Mouse (Mus musculus): Measurements from ENCODE around the gene Nrn1l. TPM values are rescaled to one million over a fixed set of nuclear protein-coding genes. Genes with fewer than 3 reads are reported as not detected.
A peak's percentile ranks its signal among the peaks of the same experiment; 100 is the strongest.

Gene Nrn1l
- polyA plus RNA-seq, 1 experiment from 2014 or later, result 0.71 TPM

DNA sequence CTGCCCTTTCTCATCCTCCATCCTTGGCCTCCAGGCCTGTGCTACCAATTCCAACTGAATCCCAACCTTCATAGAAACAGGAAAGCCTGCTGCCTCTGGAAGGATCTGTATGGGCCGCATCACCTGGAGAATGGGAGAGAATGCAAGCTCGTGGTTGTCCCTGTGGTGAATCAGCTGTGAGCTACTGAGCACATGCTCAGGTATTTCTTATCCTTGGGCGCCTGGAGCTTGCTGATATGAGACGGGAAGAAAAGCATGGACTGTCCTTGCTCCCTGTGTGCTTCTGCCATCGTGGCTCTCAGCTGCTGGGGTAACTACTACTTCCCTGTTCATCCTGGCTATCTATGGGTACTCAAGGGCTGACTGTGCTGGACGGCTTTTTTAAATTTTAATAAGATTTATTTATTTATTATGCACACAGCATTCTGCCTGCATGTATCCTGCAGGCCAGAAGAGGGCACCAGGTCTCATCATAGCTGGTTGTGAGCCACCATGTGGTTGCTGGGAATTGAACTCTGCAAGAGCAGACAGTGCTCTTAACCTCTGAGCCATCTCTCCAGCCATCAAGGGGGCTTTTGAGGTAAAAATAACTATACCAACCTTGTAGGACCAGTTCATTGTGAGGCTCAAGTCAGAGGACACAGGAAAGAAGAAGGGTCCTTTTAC lies 26.9 kb upstream of the Nrn1l start:
- DNase-seq (ENCODE audit: low spot score) (no peak), ATAC-seq (ENCODE audit: low read depth) (no peak)
- peaks cover 64% of the 10 kb centered on the region for H3K36me3 ChIP-seq (ENCODE audit: control insufficient read depth, insufficient read depth, low read length)

DNA sequence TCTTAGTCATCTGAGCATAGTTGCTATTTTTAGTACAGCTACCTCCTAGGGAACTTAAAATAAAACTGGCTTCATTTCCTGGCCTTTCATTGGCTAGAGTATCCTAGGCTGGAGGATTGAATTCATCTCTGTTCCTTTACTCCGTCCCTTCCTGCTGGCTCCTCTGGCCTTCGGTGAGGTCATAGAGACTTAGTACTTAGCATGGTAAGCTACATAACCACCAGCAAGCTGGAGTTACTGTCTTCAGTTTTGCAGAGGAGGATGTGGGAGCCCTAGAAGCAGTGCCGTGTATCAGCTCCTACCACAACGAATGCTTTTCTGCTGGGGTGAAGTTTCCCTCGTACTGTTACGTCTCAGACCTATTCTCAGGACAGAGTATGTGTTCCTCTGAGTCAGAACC lies 19.1 kb upstream of the Nrn1l start:
- Histone ChIP-seq H3K4me2 (ENCODE audit: low read depth, low read length) (no peak overlapping the region), H3K36me3 (ENCODE audit: control insufficient read depth, insufficient read depth, low read length) (peaks cover 78% of the 10 kb centered on the region), H3K9ac (ENCODE audit: low read depth, low read length) (no peak overlapping the region), H3K9me3 (ENCODE audit: control insufficient read depth, low read length) (no peaks in the 10 kb centered on the region), H3K4me3 (ENCODE audit: low read depth, low read length) (no peak overlapping the region), H3K27ac (replicated peaks; ENCODE audit: low read depth, low read length) (no peak overlapping the region), H3K27me3 (replicated peaks; ENCODE audit: control insufficient read depth, insufficient read depth, low read length) (no peaks in the 10 kb centered on the region), H3K4me1 (ENCODE audit: control insufficient read depth, insufficient read depth, low read length) (no peaks in the 10 kb centered on the region)
- no peak for DNase-seq (ENCODE audit: low spot score)
- 77% methylated on average over 6 of the region's 6 CpGs for WGBS
- no peak for ATAC-seq (ENCODE audit: low read depth)

More for the DNA sequence above, 26.9 kb upstream of the Nrn1l start:
- no peak overlapping the region for H3K4me3 ChIP-seq (ENCODE audit: low read depth, low read length)
- no peaks in the 10 kb centered on the region for H3K27me3 ChIP-seq (replicated peaks; ENCODE audit: control insufficient read depth, insufficient read depth, low read length)
- no peak overlapping the region for H3K9ac ChIP-seq (ENCODE audit: low read depth, low read length)
- no peaks in the 10 kb centered on the region for H3K9me3 ChIP-seq (ENCODE audit: control insufficient read depth, low read length)
- H3K4me1 ChIP-seq (ENCODE audit: control insufficient read depth, insufficient read depth, low read length), result peaks cover 7% of the 10 kb centered on the region
- H3K27ac ChIP-seq (replicated peaks; ENCODE audit: low read depth, low read length), result no peak overlapping the region
- 84% methylated on average over 6 of the region's 6 CpGs for WGBS
- H3K4me2 ChIP-seq (ENCODE audit: low read depth, low read length), result no peak overlapping the region

DNA sequence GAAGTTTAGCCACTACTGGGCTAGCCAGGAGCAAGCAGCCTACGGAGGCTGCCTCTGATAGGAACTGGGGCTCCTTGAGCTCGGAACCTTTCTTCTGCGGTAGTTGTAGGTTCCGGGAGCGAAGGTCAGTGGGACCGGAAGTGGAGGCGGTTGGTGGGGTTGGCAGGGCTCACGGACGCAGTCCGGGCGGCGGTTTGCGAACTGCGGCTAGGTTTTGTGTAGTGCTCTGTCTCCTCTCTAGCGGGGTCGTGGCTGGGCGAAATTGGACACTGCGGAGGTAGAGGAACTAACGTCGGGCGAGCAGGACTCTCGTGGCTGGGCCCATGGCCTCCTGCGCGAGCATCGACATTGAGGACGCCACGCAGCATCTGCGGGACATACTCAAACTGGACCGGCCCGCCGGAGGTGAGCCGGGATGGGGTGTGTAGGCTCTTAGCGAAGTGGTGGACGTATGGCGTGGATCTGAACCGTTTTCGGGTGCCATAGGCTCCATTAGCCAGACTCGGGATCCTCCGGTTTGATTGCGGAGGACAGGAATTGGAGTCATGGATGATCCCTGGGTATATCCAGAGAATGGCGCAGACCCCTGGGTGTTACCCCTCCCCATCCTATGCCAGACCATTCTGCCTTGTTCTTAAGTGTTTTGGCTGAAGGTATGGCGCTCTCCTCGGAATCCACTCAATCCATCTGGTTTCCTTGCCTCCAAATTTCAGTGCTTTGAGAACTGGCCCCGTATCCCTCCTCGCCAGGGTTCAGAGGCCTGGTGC lies 12.4 kb upstream of the Nrn1l start, which contains the start of gene Edc4:
TSS of gene Edc4 (plus strand) at position 128 of the 767 bp plus-strand sequence.
- Histone ChIP-seq H3K4me3 (ENCODE audit: low read depth, low read length) (peak within 1 kb of the TSS; percentile 85), H3K9ac (ENCODE audit: low read depth, low read length) (peak within 1 kb of the TSS; percentile 90), H3K9me3 (ENCODE audit: control insufficient read depth, low read length) (no peaks in the 10 kb centered on the region), H3K36me3 (ENCODE audit: control insufficient read depth, insufficient read depth, low read length) (peaks cover 64% of the 10 kb centered on the region), H3K27me3 (replicated peaks; ENCODE audit: control insufficient read depth, insufficient read depth, low read length) (no peaks in the 10 kb centered on the region), H3K4me1 (ENCODE audit: control insufficient read depth, insufficient read depth, low read length) (peaks cover 8% of the 10 kb centered on the region; the same call in 1 of the 2 replicates), H3K4me2 (ENCODE audit: low read depth, low read length) (peak within 1 kb of the TSS; percentile 89), H3K27ac (replicated peaks; ENCODE audit: low read depth, low read length) (peak within 1 kb of the TSS; percentile 67)
- ATAC-seq (ENCODE audit: low read depth) (peak; percentile 83), DNase-seq (ENCODE audit: low spot score) (peak; percentile 82)
- under 1% methylated on average over 39 of the region's 45 CpGs for WGBS

DNA sequence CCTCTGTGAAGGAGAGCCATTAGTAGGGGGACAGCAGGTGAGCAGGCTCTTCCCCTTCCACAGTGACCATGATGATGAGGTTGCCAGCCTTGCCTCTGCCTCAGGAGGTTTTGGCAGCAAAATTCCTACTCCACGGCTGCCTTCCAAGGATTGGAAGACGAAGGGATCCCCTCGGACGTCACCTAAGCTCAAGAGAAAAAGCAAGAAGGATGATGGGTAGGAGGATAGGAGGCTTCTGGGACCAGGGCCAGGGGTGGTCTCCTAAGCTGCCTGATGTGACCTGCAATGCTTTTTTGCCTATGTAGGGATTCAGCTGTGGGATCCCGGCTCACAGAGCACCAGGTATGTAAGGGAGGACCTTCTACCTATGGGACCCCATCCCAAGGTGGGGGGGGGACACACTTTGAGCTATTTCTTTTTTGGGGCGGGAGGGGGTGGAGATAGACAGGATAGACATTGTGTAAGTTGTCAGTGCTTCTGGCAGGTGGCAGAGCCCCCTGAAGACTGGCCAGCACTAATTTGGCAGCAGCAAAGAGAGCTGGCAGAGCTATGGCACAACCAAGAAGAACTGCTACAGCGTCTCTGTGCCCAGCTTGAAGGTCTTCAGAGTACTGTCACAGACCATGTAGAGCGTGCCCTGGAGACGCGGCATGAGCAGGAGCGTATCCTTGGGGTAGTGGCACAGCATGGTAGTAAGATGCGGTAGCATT lies 3.5 kb upstream of the Nrn1l start:
- H3K36me3 ChIP-seq (ENCODE audit: control insufficient read depth, insufficient read depth, low read length), result peaks cover 88% of the 10 kb centered on the region
- H3K4me3 ChIP-seq (ENCODE audit: low read depth, low read length), result no peak overlapping the region
- no peak for DNase-seq (ENCODE audit: low spot score)

DNA sequence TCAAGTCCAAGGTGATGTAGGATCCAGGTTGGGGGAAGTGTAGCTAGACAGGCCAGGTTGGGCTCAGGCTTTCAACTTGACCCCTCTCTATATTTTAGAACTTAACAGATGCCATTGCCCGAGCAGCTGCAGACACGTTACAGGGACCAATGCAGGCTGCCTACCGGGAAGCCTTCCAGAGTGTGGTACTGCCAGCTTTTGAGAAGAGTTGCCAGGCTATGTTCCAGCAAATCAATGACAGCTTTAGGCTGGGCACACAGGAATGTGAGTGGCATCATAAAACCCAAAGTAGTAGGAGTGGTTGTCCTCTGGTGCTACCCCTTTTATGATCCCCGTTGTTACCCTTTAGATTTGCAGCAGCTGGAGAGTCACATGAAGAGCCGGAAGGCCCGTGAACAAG lies 2.5 kb upstream of the Nrn1l start:
- H3K9ac ChIP-seq (ENCODE audit: low read depth, low read length), result no peak overlapping the region
- ATAC-seq (ENCODE audit: low read depth) (no peak), DNase-seq (ENCODE audit: low spot score) (no peak)
- no peaks in the 10 kb centered on the region for H3K27me3 ChIP-seq (replicated peaks; ENCODE audit: control insufficient read depth, insufficient read depth, low read length)
- WGBS, result 92% methylated on average over 6 of the region's 6 CpGs
- no peak overlapping the region for H3K27ac ChIP-seq (replicated peaks; ENCODE audit: low read depth, low read length)
- no peaks in the 10 kb centered on the region for H3K4me1 ChIP-seq (ENCODE audit: control insufficient read depth, insufficient read depth, low read length)
- H3K4me2 ChIP-seq (ENCODE audit: low read depth, low read length), result no peak overlapping the region
- H3K4me3 ChIP-seq (ENCODE audit: low read depth, low read length), result no peak overlapping the region
- H3K36me3 ChIP-seq (ENCODE audit: control insufficient read depth, insufficient read depth, low read length), result peaks cover 81% of the 10 kb centered on the region
- H3K9me3 ChIP-seq (ENCODE audit: control insufficient read depth, low read length), result no peaks in the 10 kb centered on the region

More for the DNA sequence above, 3.5 kb upstream of the Nrn1l start:
- no peak for ATAC-seq (ENCODE audit: low read depth)
- Histone ChIP-seq H3K9me3 (ENCODE audit: control insufficient read depth, low read length) (no peaks in the 10 kb centered on the region), H3K27me3 (replicated peaks; ENCODE audit: control insufficient read depth, insufficient read depth, low read length) (no peaks in the 10 kb centered on the region), H3K4me1 (ENCODE audit: control insufficient read depth, insufficient read depth, low read length) (no peaks in the 10 kb centered on the region), H3K27ac (replicated peaks; ENCODE audit: low read depth, low read length) (no peak overlapping the region), H3K9ac (ENCODE audit: low read depth, low read length) (no peak overlapping the region), H3K4me2 (ENCODE audit: low read depth, low read length) (no peak overlapping the region)
- 95% methylated on average over 12 of the region's 12 CpGs for WGBS

DNA sequence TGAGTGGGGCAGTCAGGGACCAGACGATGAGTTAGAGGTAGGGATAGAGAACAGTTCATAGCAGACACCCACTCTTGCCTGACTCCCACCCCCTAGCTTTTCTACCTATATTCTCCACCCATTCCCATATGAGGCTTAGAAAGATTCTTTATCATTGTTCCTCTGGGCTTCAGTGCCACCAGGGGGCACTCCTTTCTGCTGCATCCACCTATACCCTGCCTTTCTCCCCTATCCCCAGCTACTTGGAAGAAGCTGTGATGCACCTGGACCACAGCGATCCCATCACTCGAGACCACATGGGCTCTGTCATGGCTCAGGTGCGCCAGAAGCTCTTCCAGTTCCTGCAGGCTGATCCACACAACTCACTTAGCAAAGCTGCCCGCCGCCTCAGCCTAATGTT lies 935 bp upstream of the Nrn1l start:
- ATAC-seq (ENCODE audit: low read depth) (no peak), DNase-seq (ENCODE audit: low spot score) (no peak)
- H3K4me3 ChIP-seq (ENCODE audit: low read depth, low read length), result no peak overlapping the region
- no peaks in the 10 kb centered on the region for H3K9me3 ChIP-seq (ENCODE audit: control insufficient read depth, low read length)
- H3K27me3 ChIP-seq (replicated peaks; ENCODE audit: control insufficient read depth, insufficient read depth, low read length), result no peaks in the 10 kb centered on the region
- no peak overlapping the region for H3K4me2 ChIP-seq (ENCODE audit: low read depth, low read length)
- no peak overlapping the region for H3K27ac ChIP-seq (replicated peaks; ENCODE audit: low read depth, low read length)
- no peaks in the 10 kb centered on the region for H3K4me1 ChIP-seq (ENCODE audit: control insufficient read depth, insufficient read depth, low read length)
- no peak overlapping the region for H3K9ac ChIP-seq (ENCODE audit: low read depth, low read length)
- H3K36me3 ChIP-seq (ENCODE audit: control insufficient read depth, insufficient read depth, low read length), result peaks cover 65% of the 10 kb centered on the region
- WGBS, result 92% methylated on average over 6 of the region's 6 CpGs

DNA sequence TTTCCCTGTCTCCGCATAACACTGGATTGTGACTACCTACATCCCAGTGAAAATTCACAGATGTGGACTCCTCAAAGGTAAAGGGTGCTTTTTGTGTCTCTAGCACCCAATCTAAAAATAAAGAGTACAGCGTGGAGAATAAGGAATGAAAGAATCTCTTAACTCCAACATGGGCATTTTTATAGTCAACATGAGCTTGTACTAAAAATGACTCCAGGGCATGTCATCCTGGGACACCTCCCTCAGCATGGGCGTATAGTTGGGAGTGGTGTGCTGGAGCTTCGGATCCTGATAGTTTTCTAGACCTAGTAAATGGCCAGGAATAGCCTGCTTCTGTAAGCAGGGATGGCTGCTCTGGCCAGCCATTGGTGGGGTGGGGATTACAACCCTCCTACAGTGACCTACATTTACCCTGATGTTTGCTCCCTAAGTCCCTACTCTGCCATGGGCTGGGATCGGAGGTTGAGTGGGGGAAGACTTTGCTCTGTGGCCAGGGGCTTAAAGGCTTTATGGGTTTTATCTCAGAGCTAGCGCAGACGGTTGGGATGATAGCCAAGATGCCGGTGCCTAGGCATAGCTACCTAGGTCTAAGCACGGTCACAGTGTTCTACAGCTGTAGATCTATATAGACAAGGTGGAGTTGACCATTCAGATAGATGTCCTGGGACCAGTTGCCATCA lies 4.6 kb downstream of the Nrn1l start:
- Histone ChIP-seq H3K4me2 (ENCODE audit: low read depth, low read length) (no peak overlapping the region), H3K36me3 (ENCODE audit: control insufficient read depth, insufficient read depth, low read length) (peaks cover 10% of the 10 kb centered on the region; the same call in 1 of the 2 replicates), H3K4me1 (ENCODE audit: control insufficient read depth, insufficient read depth, low read length) (peaks cover 6% of the 10 kb centered on the region), H3K27ac (replicated peaks; ENCODE audit: low read depth, low read length) (no peak overlapping the region), H3K9ac (ENCODE audit: low read depth, low read length) (no peak overlapping the region), H3K9me3 (ENCODE audit: control insufficient read depth, low read length) (no peaks in the 10 kb centered on the region), H3K4me3 (ENCODE audit: low read depth, low read length) (no peak overlapping the region), H3K27me3 (replicated peaks; ENCODE audit: control insufficient read depth, insufficient read depth, low read length) (no peaks in the 10 kb centered on the region)
- 77% methylated on average over 9 of the region's 9 CpGs for WGBS
- ATAC-seq (ENCODE audit: low read depth) (no peak), DNase-seq (ENCODE audit: low spot score) (no peak)

All from embryonic facial prominence, embryonic 14.5 days (tissue).